Mouse (Mus musculus) intestine, embryonic 15.5 days (tissue): ENCODE measurements at regions not wholly inside any gene's neighbourhood (a gene's known extent, or its start where the extent isn't known, plus 50 kb on each side); places are given as distances from the start of the nearest gene placed in this dataset.

Experiments
- ATAC-seq: fragments of 200-750 bp; cut with Nextera tagmentation; 2 replicates; pipeline ENCODE4 v1.8.0; 2017; ENCODE audit warnings: moderate TSS enrichment, moderate library complexity
- H3K27ac ChIP-seq: fragments of 300-500 bp; sonication (generic); 2 replicates; pipeline ENCODE4 v1.5.1; 2015; ENCODE audit warnings: mild to moderate bottlenecking, inconsistent platforms
- H3K27me3 ChIP-seq: fragments of 300-500 bp; sonication (generic); replicated peaks from 2 replicates; pipeline ENCODE4 v1.6.1; 2015; ENCODE audit warnings: inconsistent platforms
- H3K36me3 ChIP-seq: fragments of 300-500 bp; sonication (generic); 2 replicates; pipeline ENCODE4 v1.6.1; 2015; ENCODE audit warnings: inconsistent platforms
- H3K4me1 ChIP-seq: fragments of 300-500 bp; sonication (generic); replicated peaks from 2 replicates; pipeline ENCODE4 v1.6.1; 2015; ENCODE audit warnings: inconsistent platforms
- H3K4me2 ChIP-seq: fragments of 300-500 bp; sonication (generic); replicated peaks from 2 replicates; pipeline ENCODE4 v1.6.1; 2015; ENCODE audit warnings: mild to moderate bottlenecking, inconsistent platforms
- H3K4me3 ChIP-seq: fragments of 300-500 bp; sonication (generic); replicated peaks from 2 replicates; pipeline ENCODE4 v1.5.1; 2015; ENCODE audit warnings: inconsistent platforms
- H3K9ac ChIP-seq: fragments of 300-500 bp; sonication (generic); 2 replicates; pipeline ENCODE4 v1.6.1; 2015; ENCODE audit warnings: inconsistent platforms
- H3K9me3 ChIP-seq: fragments of 300-500 bp; sonication (generic); 2 replicates; pipeline ENCODE4 v1.6.1; 2016; ENCODE audit warnings: inconsistent platforms
- WGBS: fragments of 180-500 bp; shearing (Covaris S2); methylation state at CpG from one replicate; pipeline ENCODE4 v1.1.7; 2015; 5-methylcytosine and 5-hydroxymethylcytosine counted together

GRCm38 (mm10) chr3:3000199-3000598 is 2750.4 kb upstream of the Gm8797 start:
- H3K4me2 ChIP-seq, result no peak overlapping the region
- 0 out of 2 replicates have a peak, but pooled peaks cover 2% of the 10 kb centered on the region for H3K9me3 ChIP-seq
- H3K4me1 ChIP-seq, result no peaks in the 10 kb centered on the region
- no peak overlapping the region for H3K4me3 ChIP-seq
- ATAC-seq, result no peak
- H3K27me3 ChIP-seq, result no peaks in the 10 kb centered on the region
- no peaks in the 10 kb centered on the region for H3K36me3 ChIP-seq
- H3K9ac ChIP-seq, result no peak overlapping the region
- no peak overlapping the region for H3K27ac ChIP-seq

- H3K9me3 ChIP-seq, result 0 out of 2 replicates have a peak, but pooled peaks cover 2% of the 10 kb centered on the region
Measured at GRCm38 (mm10) chr3:3001224-3001623, 2749.4 kb upstream of the Gm8797 start.

GRCm38 (mm10) chr3:3001639-3002038 is 2749.0 kb upstream of the Gm8797 start:
- ATAC-seq, result 0 out of 2 replicates have a peak, but pooled peaks have one; percentile 36
- 0 out of 2 replicates have a peak, but pooled peaks cover 2% of the 10 kb centered on the region for H3K9me3 ChIP-seq
- no peak overlapping the region for H3K9ac ChIP-seq
- no peaks in the 10 kb centered on the region for H3K4me1 ChIP-seq
- H3K36me3 ChIP-seq, result no peaks in the 10 kb centered on the region
- H3K4me3 ChIP-seq, result no peak overlapping the region
- H3K4me2 ChIP-seq, result no peak overlapping the region
- H3K27me3 ChIP-seq, result no peaks in the 10 kb centered on the region
- no peak overlapping the region for H3K27ac ChIP-seq

More at GRCm38 (mm10) chr3:3001224-3001623, 2749.4 kb upstream of the Gm8797 start:
- Histone ChIP-seq H3K4me1 (no peaks in the 10 kb centered on the region), H3K36me3 (no peaks in the 10 kb centered on the region), H3K9ac (no peak overlapping the region), H3K27me3 (no peaks in the 10 kb centered on the region), H3K4me3 (no peak overlapping the region), H3K4me2 (no peak overlapping the region), H3K27ac (no peak overlapping the region)
- ATAC-seq, result no peak
- 68% methylated on average over 4 of the region's 4 CpGs for WGBS

GRCm38 (mm10) chr3:3003425-3003824 is 2747.2 kb upstream of the Gm8797 start:
- no peak for ATAC-seq
- H3K9ac ChIP-seq, result no peak overlapping the region
- WGBS, result 95% methylated on average over 1 of the region's 1 CpGs
- no peak overlapping the region for H3K4me2 ChIP-seq
- no peak overlapping the region for H3K27ac ChIP-seq
- H3K9me3 ChIP-seq, result 0 out of 2 replicates have a peak, but pooled peaks cover 2% of the 10 kb centered on the region
- no peak overlapping the region for H3K4me3 ChIP-seq
- no peaks in the 10 kb centered on the region for H3K4me1 ChIP-seq
- no peaks in the 10 kb centered on the region for H3K27me3 ChIP-seq
- no peaks in the 10 kb centered on the region for H3K36me3 ChIP-seq

- Histone ChIP-seq H3K4me2 (no peak overlapping the region), H3K4me3 (no peak overlapping the region), H3K27me3 (no peaks in the 10 kb centered on the region), H3K36me3 (no peaks in the 10 kb centered on the region), H3K27ac (no peak overlapping the region), H3K4me1 (no peaks in the 10 kb centered on the region), H3K9ac (no peak overlapping the region), H3K9me3 (0 out of 2 replicates have a peak, but pooled peaks cover 13% of the 10 kb centered on the region)
- ATAC-seq, result no peak
- WGBS, result 68% methylated on average over 1 of the region's 1 CpGs
Measured at GRCm38 (mm10) chr3:3011111-3011510, 2739.5 kb upstream of the Gm8797 start.

- no peak for ATAC-seq
- no peaks in the 10 kb centered on the region for H3K36me3 ChIP-seq
- H3K9ac ChIP-seq, result no peak overlapping the region
- no peak overlapping the region for H3K4me3 ChIP-seq
- no peak overlapping the region for H3K27ac ChIP-seq
- H3K4me2 ChIP-seq, result no peak overlapping the region
- WGBS, result 82% methylated on average over 5 of the region's 5 CpGs
- H3K4me1 ChIP-seq, result no peaks in the 10 kb centered on the region
- H3K27me3 ChIP-seq, result no peaks in the 10 kb centered on the region
- 0 out of 2 replicates have a peak, but pooled peaks cover 16% of the 10 kb centered on the region for H3K9me3 ChIP-seq
Measured at GRCm38 (mm10) chr3:3012951-3013350, 2737.7 kb upstream of the Gm8797 start.

GRCm38 (mm10) chr3:3014978-3015377 is 2735.6 kb upstream of the Gm8797 start:
- H3K36me3 ChIP-seq, result no peaks in the 10 kb centered on the region
- H3K4me3 ChIP-seq, result no peak overlapping the region
- no peak overlapping the region for H3K4me2 ChIP-seq
- H3K27me3 ChIP-seq, result no peaks in the 10 kb centered on the region
- no peaks in the 10 kb centered on the region for H3K4me1 ChIP-seq
- no peak overlapping the region for H3K27ac ChIP-seq
- H3K9ac ChIP-seq, result no peak overlapping the region
- H3K9me3 ChIP-seq, result 0 out of 2 replicates have a peak, but pooled peaks cover 16% of the 10 kb centered on the region
- ATAC-seq, result no peak

- Histone ChIP-seq H3K4me1 (no peaks in the 10 kb centered on the region), H3K36me3 (no peaks in the 10 kb centered on the region), H3K4me2 (no peak overlapping the region), H3K9me3 (0 out of 2 replicates have a peak, but pooled peaks cover 16% of the 10 kb centered on the region), H3K4me3 (no peak overlapping the region), H3K27me3 (no peaks in the 10 kb centered on the region), H3K9ac (no peak overlapping the region), H3K27ac (no peak overlapping the region)
- no peak for ATAC-seq
- WGBS, result 94% methylated on average over 1 of the region's 1 CpGs
Measured at GRCm38 (mm10) chr3:3016572-3016971, 2734.0 kb upstream of the Gm8797 start.

- H3K4me2 ChIP-seq, result no peak overlapping the region
- no peaks in the 10 kb centered on the region for H3K27me3 ChIP-seq
- no peak overlapping the region for H3K4me3 ChIP-seq
- no peaks in the 10 kb centered on the region for H3K36me3 ChIP-seq
- no peak overlapping the region for H3K27ac ChIP-seq
- ATAC-seq, result no peak
- no peak overlapping the region for H3K9ac ChIP-seq
- WGBS, result 86% methylated on average over 2 of the region's 2 CpGs
- no peaks in the 10 kb centered on the region for H3K4me1 ChIP-seq
- H3K9me3 ChIP-seq, result peaks cover 7% of the 10 kb centered on the region; the same call in 1 of the 2 replicates
Measured at GRCm38 (mm10) chr3:3032793-3033192, 2717.8 kb upstream of the Gm8797 start.
